Mouse (Mus musculus) limb, embryonic 11.5 days (tissue): ENCODE results near the gene Spata21. TPM values are rescaled to one million over a fixed set of nuclear protein-coding genes. Genes with fewer than 3 reads are reported as not detected.

Experiments
- ATAC-seq: fragments of 200-750 bp; cut with Nextera tagmentation; 2 replicates; pipeline ENCODE4 v1.8.0; 2017; ENCODE audit warnings: low read depth; ENCODE audit not compliant: insufficient number of reproducible peaks, low FRiP score, low TSS enrichment
- DNase-seq: peaks from one replicate; pipeline ENCODE4 v3.0.0-alpha.2; 2015; ENCODE audit warnings: low spot score
- H3K27ac ChIP-seq: fragments of 300-500 bp; sonication (generic); replicated peaks from 2 replicates; pipeline ENCODE4 v1.5.1; 2014; ENCODE audit warnings: low read depth, mild to moderate bottlenecking, low read length
- H3K27me3 ChIP-seq: fragments of 300-500 bp; sonication (generic); 2 replicates; pipeline ENCODE4 v1.6.1; 2014; ENCODE audit warnings: mild to moderate bottlenecking, low read length, mixed read lengths; ENCODE audit not compliant: control insufficient read depth, insufficient read depth
- H3K36me3 ChIP-seq: fragments of 300-500 bp; sonication (generic); 2 replicates; pipeline ENCODE4 v1.6.1; 2014; ENCODE audit warnings: mild to moderate bottlenecking, low read length, moderate library complexity, mixed read lengths; ENCODE audit not compliant: control insufficient read depth, insufficient read depth
- H3K4me1 ChIP-seq: fragments of 300-500 bp; sonication (generic); 2 replicates; pipeline ENCODE4 v1.6.1; 2014; ENCODE audit warnings: low read length, mixed read lengths; ENCODE audit not compliant: control insufficient read depth, insufficient read depth
- H3K4me2 ChIP-seq: fragments of 300-500 bp; sonication (generic); 2 replicates; pipeline ENCODE4 v1.6.1; 2014; ENCODE audit warnings: low read depth, mild to moderate bottlenecking, moderate library complexity; ENCODE audit not compliant: severe bottlenecking
- H3K4me3 ChIP-seq: fragments of 300-500 bp; sonication (generic); 2 replicates; pipeline ENCODE4 v1.5.1; 2014; ENCODE audit warnings: low read depth, low read length
- H3K9ac ChIP-seq: fragments of 300-500 bp; sonication (generic); 2 replicates; pipeline ENCODE4 v1.6.1; 2014; ENCODE audit warnings: mild to moderate bottlenecking, low read length
- H3K9me3 ChIP-seq: fragments of 300-500 bp; sonication (generic); 2 replicates; pipeline ENCODE4 v1.6.1; 2016; ENCODE audit warnings: low read length; ENCODE audit not compliant: control insufficient read depth
- WGBS: fragments of 180-500 bp; shearing (Covaris S2); extraction: QIAGEN DNeasy Blood & Tissue Kit; methylation state at CpG from one replicate; pipeline ENCODE4 v1.1.7; 2014; 5-methylcytosine and 5-hydroxymethylcytosine counted together
- polyA plus RNA-seq: library from polyadenylated mRNA; unstranded; fragments of >200 nt; fragmentation: Nextera tagmentation; extraction: Ambion mirVana; gene quantifications from 2 replicates; pipeline ENCODE4 v1.2.1, GENCODE M21; 2014

Spata21 gene
- polyA plus RNA-seq, 1 experiment from 2014 or later, result 0.32 TPM

DNA sequence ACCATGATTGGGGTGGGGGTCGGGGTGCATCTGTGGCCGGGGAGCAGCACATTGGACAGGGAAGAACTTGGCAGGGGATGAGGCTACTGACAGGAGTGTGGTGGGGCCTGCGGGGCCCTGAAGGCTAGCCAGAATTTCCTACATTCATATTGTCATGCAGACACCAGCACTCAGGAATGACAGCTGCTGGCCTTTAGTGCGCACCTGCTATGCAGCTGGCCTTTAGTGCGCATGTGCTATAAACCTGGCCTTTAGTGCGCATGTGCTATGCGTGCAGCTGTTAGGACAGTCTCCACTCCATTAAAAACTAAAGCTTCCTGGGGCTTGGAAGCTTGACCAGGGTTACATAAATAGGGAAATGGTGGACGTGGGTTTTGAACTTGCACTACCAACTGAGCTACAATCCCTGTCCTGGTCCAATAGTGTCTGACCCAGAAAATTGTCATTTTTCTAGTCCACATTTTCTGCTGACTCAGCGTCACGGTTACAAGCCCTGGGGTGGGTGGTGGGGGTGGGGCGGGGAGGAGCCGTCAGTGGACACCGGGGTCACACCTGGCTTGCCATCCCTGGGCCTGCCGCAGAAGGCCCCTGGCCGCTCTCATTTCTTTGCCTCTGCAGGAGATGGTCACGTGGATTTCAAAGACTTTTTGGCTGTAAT is 18.5 kb downstream of the Spata21 start:
- WGBS, result 78% methylated on average over 16 of the region's 16 CpGs
- H3K27me3 ChIP-seq, result no peaks in the 10 kb centered on the region

DNA sequence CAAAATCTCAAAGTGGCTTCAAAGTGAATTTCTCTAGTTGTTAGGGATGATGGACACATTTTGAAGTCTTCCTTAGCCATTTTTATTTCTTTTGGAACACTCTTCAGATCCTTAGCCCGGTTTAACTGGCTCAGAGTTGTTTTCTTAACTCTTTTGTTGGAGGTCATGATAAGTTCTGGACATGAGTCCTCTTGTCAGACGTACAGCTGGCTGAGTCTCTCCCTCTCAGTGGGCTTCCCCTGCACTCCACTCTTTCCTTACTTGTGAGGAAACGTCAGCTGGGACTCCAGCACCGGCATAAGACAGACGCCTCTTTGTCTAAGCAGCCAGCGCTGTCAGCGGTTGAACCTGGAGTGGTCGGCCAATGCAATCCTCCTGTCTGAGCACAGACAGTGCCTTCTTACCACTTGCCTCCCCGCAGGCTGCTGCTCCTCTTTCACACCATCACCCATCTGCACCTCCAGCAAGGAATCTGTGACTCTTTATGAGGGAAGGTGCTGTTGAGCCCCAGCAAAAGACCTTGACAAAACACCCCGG is 20.1 kb downstream of the Spata21 start:
- no peak overlapping the region for H3K4me3 ChIP-seq
- WGBS, result 59% methylated on average over 10 of the region's 10 CpGs
- H3K27ac ChIP-seq, result 0 out of 2 replicates have a peak overlapping the region, but pooled peaks have one; percentile 4
- no peak overlapping the region for H3K4me2 ChIP-seq
- DNase-seq (no peak), ATAC-seq (no peak)
- no peaks in the 10 kb centered on the region for H3K9me3 ChIP-seq
- H3K27me3 ChIP-seq, result no peaks in the 10 kb centered on the region
- peaks cover 13% of the 10 kb centered on the region; the same call in 1 of the 2 replicates for H3K36me3 ChIP-seq
- no peak overlapping the region for H3K9ac ChIP-seq
- H3K4me1 ChIP-seq, result no peaks in the 10 kb centered on the region

More for the DNA sequence above, 18.5 kb downstream of the Spata21 start:
- Histone ChIP-seq H3K9ac (no peak overlapping the region), H3K4me2 (no peak overlapping the region), H3K4me3 (no peak overlapping the region), H3K4me1 (no peaks in the 10 kb centered on the region), H3K9me3 (no peaks in the 10 kb centered on the region), H3K27ac (no peak overlapping the region), H3K36me3 (peaks cover 8% of the 10 kb centered on the region; the same call in 1 of the 2 replicates)
- no peak for ATAC-seq
- DNase-seq, result no peak

- 89% methylated on average over 7 of the region's 7 CpGs for WGBS
- no peak overlapping the region for H3K27ac ChIP-seq
- ATAC-seq (no peak), DNase-seq (no peak)
- H3K4me3 ChIP-seq, result no peak overlapping the region
- peaks cover 27% of the 10 kb centered on the region; the same call in 1 of the 2 replicates for H3K36me3 ChIP-seq
- H3K9ac ChIP-seq, result no peak overlapping the region
- no peaks in the 10 kb centered on the region for H3K4me1 ChIP-seq
- H3K27me3 ChIP-seq, result no peaks in the 10 kb centered on the region
- no peaks in the 10 kb centered on the region for H3K9me3 ChIP-seq
- H3K4me2 ChIP-seq, result no peak overlapping the region
Observed at GRCm38 (mm10) chr4:141113831-141114230, 25.7 kb downstream of the Spata21 start.

GRCm38 (mm10) chr4:141114521-141114981 is 26.4 kb downstream of the Spata21 start:
- no peaks in the 10 kb centered on the region for H3K9me3 ChIP-seq
- H3K4me3 ChIP-seq, result no peak overlapping the region
- no peaks in the 10 kb centered on the region for H3K4me1 ChIP-seq
- H3K4me2 ChIP-seq, result no peak overlapping the region
- ATAC-seq (no peak), DNase-seq (no peak)
- 95% methylated on average over 6 of the region's 6 CpGs for WGBS
- no peak overlapping the region for H3K9ac ChIP-seq
- H3K36me3 ChIP-seq, result peaks cover 27% of the 10 kb centered on the region; the same call in 1 of the 2 replicates
- H3K27ac ChIP-seq, result no peak overlapping the region
- no peaks in the 10 kb centered on the region for H3K27me3 ChIP-seq

GRCm38 (mm10) chr4:141115398-141115797 is 27.3 kb downstream of the Spata21 start:
- ATAC-seq (no peak), DNase-seq (no peak)
- H3K27ac ChIP-seq, result no peak overlapping the region
- WGBS, result 84% methylated on average over 8 of the region's 8 CpGs
- H3K9me3 ChIP-seq, result no peaks in the 10 kb centered on the region
- H3K4me3 ChIP-seq, result no peak overlapping the region
- H3K27me3 ChIP-seq, result no peaks in the 10 kb centered on the region
- H3K4me2 ChIP-seq, result no peak overlapping the region
- H3K9ac ChIP-seq, result no peak overlapping the region
- H3K36me3 ChIP-seq, result peaks cover 27% of the 10 kb centered on the region; the same call in 1 of the 2 replicates
- no peaks in the 10 kb centered on the region for H3K4me1 ChIP-seq

- no peak for DNase-seq
Observed at GRCm38 (mm10) chr4:141118691-141119090, 30.6 kb downstream of the Spata21 start.

DNA sequence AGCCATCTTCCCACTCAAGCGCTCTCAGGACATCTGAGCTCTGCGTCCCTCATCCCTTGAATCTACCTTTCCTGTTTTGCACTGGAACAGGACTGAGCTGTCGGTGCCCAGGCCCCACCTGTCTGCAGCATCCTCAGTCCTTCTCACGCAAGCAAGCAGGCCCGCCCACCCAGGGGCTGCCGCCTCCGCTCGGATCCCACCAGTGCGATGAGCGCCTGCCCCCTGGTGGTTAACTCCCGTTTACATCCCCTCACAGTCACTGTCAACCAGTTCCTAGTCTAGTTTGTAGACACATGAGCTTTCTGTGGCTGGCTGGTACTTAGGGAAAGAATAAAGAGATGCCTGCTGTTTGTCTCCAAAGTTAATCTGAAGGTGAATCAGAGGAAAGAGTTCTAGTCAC is 32.6 kb downstream of the Spata21 start:
- Histone ChIP-seq H3K4me3 (no peak overlapping the region), H3K27me3 (no peaks in the 10 kb centered on the region), H3K4me1 (no peaks in the 10 kb centered on the region), H3K36me3 (peaks cover 9% of the 10 kb centered on the region; the same call in 1 of the 2 replicates), H3K27ac (no peak overlapping the region), H3K9me3 (no peaks in the 10 kb centered on the region), H3K9ac (no peak overlapping the region), H3K4me2 (no peak overlapping the region)
- 28% methylated on average over 11 of the region's 11 CpGs for WGBS
- DNase-seq (peak; percentile 81), ATAC-seq (peak; percentile 41; the same call in 1 of the 2 replicates)

More at GRCm38 (mm10) chr4:141118691-141119090, 30.6 kb downstream of the Spata21 start:
- no peak for ATAC-seq
- Histone ChIP-seq H3K9ac (no peak overlapping the region), H3K9me3 (no peaks in the 10 kb centered on the region), H3K36me3 (peaks cover 14% of the 10 kb centered on the region; the same call in 1 of the 2 replicates), H3K4me1 (no peaks in the 10 kb centered on the region), H3K27ac (no peak overlapping the region), H3K4me3 (no peak overlapping the region), H3K27me3 (no peaks in the 10 kb centered on the region), H3K4me2 (no peak overlapping the region)
- 85% methylated on average over 4 of the region's 4 CpGs for WGBS

GRCm38 (mm10) chr4:141122663-141123062 is 34.5 kb downstream of the Spata21 start:
- Histone ChIP-seq H3K4me1 (no peaks in the 10 kb centered on the region), H3K9me3 (no peaks in the 10 kb centered on the region), H3K4me2 (no peak overlapping the region), H3K4me3 (no peak overlapping the region), H3K36me3 (peaks cover 3% of the 10 kb centered on the region; the same call in 1 of the 2 replicates), H3K9ac (no peak overlapping the region), H3K27ac (no peak overlapping the region), H3K27me3 (no peaks in the 10 kb centered on the region)
- DNase-seq (no peak), ATAC-seq (no peak)
- 87% methylated on average over 7 of the region's 7 CpGs for WGBS
